Mouse (Mus musculus): ENCODE measurements at regions not wholly inside any gene's neighbourhood (a gene's known extent, or its start where the extent isn't known, plus 50 kb on each side); places are given as distances from the start of the nearest gene placed in this dataset.

- Histone ChIP-seq H3K9me3 (replicated peaks) (no peaks in the 10 kb centered on the region), H3K27me3 (ENCODE audit: low read depth, poor library complexity, severe bottlenecking) (peaks cover 5% of the 10 kb centered on the region; the same call in 1 of the 2 replicates), H3K27ac (no peak overlapping the region), H3K4me1 (peaks cover 4% of the 10 kb centered on the region; the same call in 1 of the 2 replicates), H3K4me3 (no peak overlapping the region), H3K36me3 (no peaks in the 10 kb centered on the region)
- no peak for DNase-seq (ENCODE audit: low spot score)
Observed at GRCm38 (mm10) chr1:61257561-61257960, 279.8 kb downstream of the Icos start.

- WGBS, result 43% methylated on average over 10 of the region's 10 CpGs
Observed at GRCm38 (mm10) chr1:61263466-61263865, 285.7 kb downstream of the Icos start.

GRCm38 (mm10) chr1:61265706-61266127, 288.0 kb downstream of the Icos start:
- no peak for DNase-seq (ENCODE audit: low spot score)
- Histone ChIP-seq H3K4me1 (peaks cover 26% of the 10 kb centered on the region), H3K4me3 (no peak overlapping the region), H3K27me3 (ENCODE audit: low read depth, poor library complexity, severe bottlenecking) (peaks cover 16% of the 10 kb centered on the region; the same call in 1 of the 2 replicates), H3K27ac (no peak overlapping the region), H3K9me3 (replicated peaks) (no peaks in the 10 kb centered on the region), H3K36me3 (no peaks in the 10 kb centered on the region)
- 18% methylated on average over 4 of the region's 4 CpGs for WGBS

More at GRCm38 (mm10) chr1:61263466-61263865, 285.7 kb downstream of the Icos start:
- no peak for DNase-seq (ENCODE audit: low spot score)
- Histone ChIP-seq H3K4me1 (peaks cover 22% of the 10 kb centered on the region), H3K9me3 (replicated peaks) (no peaks in the 10 kb centered on the region), H3K27me3 (ENCODE audit: low read depth, poor library complexity, severe bottlenecking) (peaks cover 16% of the 10 kb centered on the region; the same call in 1 of the 2 replicates), H3K4me3 (no peak overlapping the region), H3K27ac (no peak overlapping the region), H3K36me3 (no peaks in the 10 kb centered on the region)

- Histone ChIP-seq H3K36me3 (no peaks in the 10 kb centered on the region), H3K27ac (no peak overlapping the region), H3K27me3 (ENCODE audit: low read depth, poor library complexity, severe bottlenecking) (no peaks in the 10 kb centered on the region), H3K9me3 (replicated peaks) (no peaks in the 10 kb centered on the region), H3K4me1 (peaks cover 14% of the 10 kb centered on the region), H3K4me3 (no peak overlapping the region)
- no peak for DNase-seq (ENCODE audit: low spot score)
- WGBS, result 92% methylated on average over 4 of the region's 4 CpGs
Observed at GRCm38 (mm10) chr1:61273843-61274242, 296.1 kb downstream of the Icos start.

GRCm38 (mm10) chr1:61274244-61274643, 296.5 kb downstream of the Icos start:
- Histone ChIP-seq H3K27me3 (ENCODE audit: low read depth, poor library complexity, severe bottlenecking) (no peaks in the 10 kb centered on the region), H3K4me3 (no peak overlapping the region), H3K36me3 (no peaks in the 10 kb centered on the region), H3K27ac (no peak overlapping the region), H3K4me1 (peaks cover 14% of the 10 kb centered on the region), H3K9me3 (replicated peaks) (no peaks in the 10 kb centered on the region)
- WGBS, result 85% methylated on average over 1 of the region's 1 CpGs
- DNase-seq (ENCODE audit: low spot score), result no peak

- Histone ChIP-seq H3K4me3 (no peak overlapping the region), H3K36me3 (no peaks in the 10 kb centered on the region), H3K27me3 (ENCODE audit: low read depth, poor library complexity, severe bottlenecking) (no peaks in the 10 kb centered on the region), H3K9me3 (replicated peaks) (no peaks in the 10 kb centered on the region), H3K4me1 (peaks cover 8% of the 10 kb centered on the region), H3K27ac (no peak overlapping the region)
- DNase-seq (ENCODE audit: low spot score), result peak; percentile 22
- WGBS, result 86% methylated on average over 4 of the region's 4 CpGs
Observed at GRCm38 (mm10) chr1:61277170-61277710, 299.5 kb downstream of the Icos start.

- Histone ChIP-seq H3K36me3 (peaks cover 2% of the 10 kb centered on the region; the same call in 1 of the 2 replicates), H3K27ac (no peak overlapping the region), H3K4me3 (no peak overlapping the region), H3K4me1 (peaks cover 4% of the 10 kb centered on the region), H3K9me3 (replicated peaks) (no peaks in the 10 kb centered on the region), H3K27me3 (ENCODE audit: low read depth, poor library complexity, severe bottlenecking) (no peaks in the 10 kb centered on the region)
- 77% methylated on average over 3 of the region's 3 CpGs for WGBS
- DNase-seq (ENCODE audit: low spot score), result no peak
Observed at GRCm38 (mm10) chr1:61288185-61288584, 310.5 kb downstream of the Icos start.

- Histone ChIP-seq H3K36me3 (peaks cover 2% of the 10 kb centered on the region; the same call in 1 of the 2 replicates), H3K4me3 (no peak overlapping the region), H3K27me3 (ENCODE audit: low read depth, poor library complexity, severe bottlenecking) (no peaks in the 10 kb centered on the region), H3K4me1 (peaks cover 11% of the 10 kb centered on the region), H3K27ac (no peak overlapping the region), H3K9me3 (replicated peaks) (no peaks in the 10 kb centered on the region)
- DNase-seq (ENCODE audit: low spot score), result no peak
- 92% methylated on average over 6 of the region's 6 CpGs for WGBS
Observed at GRCm38 (mm10) chr1:61288946-61289345, 311.2 kb downstream of the Icos start.

GRCm38 (mm10) chr1:61289552-61289951, 311.8 kb downstream of the Icos start:
- 79% methylated on average over 4 of the region's 4 CpGs for WGBS
- H3K27me3 ChIP-seq (ENCODE audit: low read depth, poor library complexity, severe bottlenecking), result no peaks in the 10 kb centered on the region
- no peak overlapping the region for H3K27ac ChIP-seq

GRCm38 (mm10) chr1:61293106-61293505, 315.4 kb downstream of the Icos start:
- Histone ChIP-seq H3K27ac (peak overlapping the region; percentile 69), H3K4me1 (peaks cover 50% of the 10 kb centered on the region), H3K4me3 (no peak overlapping the region), H3K36me3 (peaks cover 2% of the 10 kb centered on the region; the same call in 1 of the 2 replicates), H3K9me3 (replicated peaks) (no peaks in the 10 kb centered on the region), H3K27me3 (ENCODE audit: low read depth, poor library complexity, severe bottlenecking) (no peaks in the 10 kb centered on the region)
- 62% methylated on average over 5 of the region's 5 CpGs for WGBS
- DNase-seq (ENCODE audit: low spot score), result no peak

More at GRCm38 (mm10) chr1:61289552-61289951, 311.8 kb downstream of the Icos start:
- peaks cover 17% of the 10 kb centered on the region for H3K4me1 ChIP-seq
- no peak overlapping the region for H3K4me3 ChIP-seq
- H3K36me3 ChIP-seq, result peaks cover 2% of the 10 kb centered on the region; the same call in 1 of the 2 replicates
- H3K9me3 ChIP-seq (replicated peaks), result no peaks in the 10 kb centered on the region
- DNase-seq (ENCODE audit: low spot score), result no peak

GRCm38 (mm10) chr1:61295219-61295618, 317.5 kb downstream of the Icos start:
- DNase-seq (ENCODE audit: low spot score), result peak; percentile 57
- Histone ChIP-seq H3K4me3 (no peak overlapping the region), H3K9me3 (replicated peaks) (no peaks in the 10 kb centered on the region), H3K36me3 (peaks cover 2% of the 10 kb centered on the region; the same call in 1 of the 2 replicates), H3K27me3 (ENCODE audit: low read depth, poor library complexity, severe bottlenecking) (no peaks in the 10 kb centered on the region), H3K27ac (peak overlapping the region; percentile 69), H3K4me1 (peaks cover 69% of the 10 kb centered on the region)
- WGBS, result 53% methylated on average over 3 of the region's 3 CpGs

GRCm38 (mm10) chr1:61296831-61297230, 319.1 kb downstream of the Icos start:
- Histone ChIP-seq H3K27ac (no peak overlapping the region), H3K9me3 (replicated peaks) (no peaks in the 10 kb centered on the region), H3K36me3 (peaks cover 2% of the 10 kb centered on the region; the same call in 1 of the 2 replicates), H3K4me1 (peaks cover 86% of the 10 kb centered on the region), H3K27me3 (ENCODE audit: low read depth, poor library complexity, severe bottlenecking) (no peaks in the 10 kb centered on the region), H3K4me3 (no peak overlapping the region)
- 72% methylated on average over 4 of the region's 4 CpGs for WGBS
- DNase-seq (ENCODE audit: low spot score), result no peak

GRCm38 (mm10) chr1:61297361-61297760, 319.6 kb downstream of the Icos start:
- no peak overlapping the region for H3K4me3 ChIP-seq
- H3K9me3 ChIP-seq (replicated peaks), result no peaks in the 10 kb centered on the region
- WGBS, result 75% methylated on average over 3 of the region's 3 CpGs
- peak overlapping the region; percentile 44; the same call in 1 of the 2 replicates for H3K27ac ChIP-seq
- H3K36me3 ChIP-seq, result no peaks in the 10 kb centered on the region
- DNase-seq (ENCODE audit: low spot score), result no peak
- no peaks in the 10 kb centered on the region for H3K27me3 ChIP-seq (ENCODE audit: low read depth, poor library complexity, severe bottlenecking)
- peaks cover 91% of the 10 kb centered on the region for H3K4me1 ChIP-seq
